Mouse (Mus musculus): ENCODE data around the gene Glp2r. TPM values are rescaled to one million over a fixed set of nuclear protein-coding genes. Genes with fewer than 3 reads are reported as not detected.

Glp2r gene
- total RNA-seq, 2 experiments from 2014 or later: 0.06 TPM; not detected in 1

- DNase-seq (ENCODE audit: low spot score in 2 of 2): no peak
These were observed 132.6 kb downstream of the Glp2r start for GRCm38 (mm10) chr11:67638401-67638800.

- DNase-seq (ENCODE audit: low spot score in 2 of 2): no peak
These were observed 133.9 kb downstream of the Glp2r start for GRCm38 (mm10) chr11:67636905-67637586.

DNA sequence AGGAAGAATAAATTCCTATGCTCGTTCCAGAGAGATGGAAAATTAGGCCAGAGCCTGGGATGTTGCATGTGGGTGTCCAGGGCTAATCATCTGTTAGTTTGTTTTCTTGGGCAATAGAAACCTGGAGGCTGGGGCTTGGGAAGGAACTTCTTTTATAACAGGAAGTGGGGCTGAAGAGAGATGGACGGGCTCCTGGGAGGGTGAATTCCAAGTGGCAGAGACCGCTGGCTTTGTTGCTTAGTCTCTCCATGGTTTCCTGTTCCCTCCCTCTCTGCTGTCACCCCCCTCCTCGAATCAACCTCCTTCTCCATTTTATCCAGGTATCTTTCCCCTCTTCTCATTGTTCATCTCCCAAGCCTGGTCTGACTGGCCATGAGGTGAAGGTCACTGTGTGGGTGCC lies 134.8 kb downstream of the Glp2r start:
- DNase-seq (ENCODE audit: low spot score in 2 of 2): no peak

- DNase-seq (ENCODE audit: low spot score in 2 of 2): no peak
These were observed 137.2 kb downstream of the Glp2r start for GRCm38 (mm10) chr11:67633620-67634229.

- DNase-seq (ENCODE audit: low spot score in 2 of 2): no peak
These were observed 138.0 kb downstream of the Glp2r start for GRCm38 (mm10) chr11:67632906-67633305.

GRCm38 (mm10) chr11:67628522-67628921 lies 142.4 kb downstream of the Glp2r start:
- DNase-seq (ENCODE audit: low spot score in 2 of 2): no peak

DNA sequence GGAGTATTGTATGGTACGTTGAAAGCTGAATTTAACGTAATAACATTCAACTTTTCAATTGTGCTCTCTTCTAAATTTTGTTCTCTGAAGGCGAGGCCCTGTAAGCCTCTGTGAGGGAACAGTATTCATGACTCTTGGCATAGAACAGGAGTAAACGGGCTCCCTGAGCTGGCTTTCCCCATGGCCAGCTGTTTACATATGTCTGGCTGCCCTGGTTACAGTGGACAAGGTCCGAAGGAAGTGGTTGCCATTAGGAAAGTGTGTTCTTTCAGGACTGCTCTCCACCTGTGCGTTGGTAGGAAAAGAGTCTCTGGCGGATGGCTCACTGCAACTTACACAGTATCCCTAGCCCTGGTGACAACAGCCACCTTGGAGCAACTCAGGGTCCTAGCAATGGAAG lies 143.8 kb downstream of the Glp2r start:
- DNase-seq (ENCODE audit: low spot score in 2 of 2): no peak

DNA sequence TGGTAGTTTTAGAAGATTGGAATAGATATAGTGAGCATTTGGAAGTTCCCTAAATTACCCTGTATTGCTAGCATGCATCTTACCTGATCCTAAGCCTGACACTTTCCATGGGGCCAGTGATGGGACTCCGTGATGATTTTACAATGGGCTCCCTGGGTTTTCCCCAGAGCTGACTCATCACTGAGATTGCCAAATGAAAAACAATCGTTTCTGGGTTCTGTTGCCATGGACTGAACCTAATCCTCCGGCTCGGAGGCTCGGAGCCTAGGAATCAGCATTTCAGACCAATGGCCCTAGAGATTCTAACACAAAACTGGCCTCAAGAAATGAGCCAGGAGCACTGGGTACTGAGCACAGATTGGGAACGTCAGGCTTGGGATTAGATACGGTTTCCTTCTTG lies 148.6 kb downstream of the Glp2r start:
- no peak for DNase-seq (ENCODE audit: low spot score in 2 of 2)

- DNase-seq (ENCODE audit: low spot score in 2 of 2): no peak
These were observed 154.3 kb downstream of the Glp2r start for GRCm38 (mm10) chr11:67616557-67617239.

DNA sequence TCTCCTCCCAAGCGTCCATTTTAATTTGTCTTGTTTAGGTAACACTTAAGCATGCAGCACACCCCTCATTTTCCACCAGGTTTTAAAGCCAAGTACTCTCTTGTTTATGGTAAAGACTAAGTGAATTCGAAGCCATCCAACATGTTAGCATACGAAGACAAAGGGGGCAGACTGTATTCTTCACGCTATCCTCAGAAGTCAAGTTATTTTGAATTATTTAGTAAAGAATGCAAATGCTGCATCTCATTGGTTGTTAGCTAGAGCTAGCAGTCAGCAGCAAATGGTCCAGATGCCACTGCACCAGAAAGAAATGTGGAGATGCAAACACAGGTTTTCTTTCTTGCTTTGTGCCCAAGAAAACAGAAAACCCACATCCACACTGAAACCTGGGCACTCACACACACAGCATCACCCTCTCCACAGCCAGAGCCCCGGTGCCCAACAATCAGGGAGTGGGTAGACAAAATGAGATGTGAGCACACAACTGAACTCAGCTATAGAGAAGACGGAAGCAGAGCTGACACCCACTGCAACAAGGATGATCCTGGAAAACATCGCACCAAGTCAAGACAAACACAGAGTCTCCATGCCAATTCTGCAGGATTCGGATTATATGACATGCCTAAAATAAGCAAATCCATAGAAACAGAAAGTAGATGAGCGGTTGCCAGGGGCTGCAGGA lies 158.7 kb downstream of the Glp2r start:
- DNase-seq (ENCODE audit: low spot score in 2 of 2): no peak

Other genes starting within 250 kb of the Glp2r start
- not detected for gene Rcvrn, start 75.8 kb downstream of the Glp2r start, total RNA-seq (2021)
- not detected for gene Gsg1l2, start 3.5 kb upstream of the Glp2r start, total RNA-seq (2021)
- 1 to 10 TPM; 3.1 to 7.8 TPM for gene Dhrs7c, start 27.0 kb upstream of the Glp2r start, total RNA-seq (2021)
- gene Usp43, start 151.0 kb upstream of the Glp2r start, total RNA-seq (2021): 1 to 10 TPM; 1.4 to 3.3 TPM
- gene Cfap52, start 194.5 kb upstream of the Glp2r start, total RNA-seq (2021): under 1 TPM; 0.54 to 0.59 TPM
- gene Stx8, start 195.0 kb upstream of the Glp2r start, total RNA-seq (2021): 10 to 100 TPM; 32.1 to 33.7 TPM